Mouse (Mus musculus): ENCODE data around the gene Zscan21. TPM values are rescaled to one million over a fixed set of nuclear protein-coding genes. Genes with fewer than 3 reads are reported as not detected.
A peak's percentile ranks its signal among the peaks of the same experiment; 100 is the strongest.

Gene Zscan21
- polyA plus RNA-seq, 1 experiment from 2014 or later, result 40.0 TPM

DNA sequence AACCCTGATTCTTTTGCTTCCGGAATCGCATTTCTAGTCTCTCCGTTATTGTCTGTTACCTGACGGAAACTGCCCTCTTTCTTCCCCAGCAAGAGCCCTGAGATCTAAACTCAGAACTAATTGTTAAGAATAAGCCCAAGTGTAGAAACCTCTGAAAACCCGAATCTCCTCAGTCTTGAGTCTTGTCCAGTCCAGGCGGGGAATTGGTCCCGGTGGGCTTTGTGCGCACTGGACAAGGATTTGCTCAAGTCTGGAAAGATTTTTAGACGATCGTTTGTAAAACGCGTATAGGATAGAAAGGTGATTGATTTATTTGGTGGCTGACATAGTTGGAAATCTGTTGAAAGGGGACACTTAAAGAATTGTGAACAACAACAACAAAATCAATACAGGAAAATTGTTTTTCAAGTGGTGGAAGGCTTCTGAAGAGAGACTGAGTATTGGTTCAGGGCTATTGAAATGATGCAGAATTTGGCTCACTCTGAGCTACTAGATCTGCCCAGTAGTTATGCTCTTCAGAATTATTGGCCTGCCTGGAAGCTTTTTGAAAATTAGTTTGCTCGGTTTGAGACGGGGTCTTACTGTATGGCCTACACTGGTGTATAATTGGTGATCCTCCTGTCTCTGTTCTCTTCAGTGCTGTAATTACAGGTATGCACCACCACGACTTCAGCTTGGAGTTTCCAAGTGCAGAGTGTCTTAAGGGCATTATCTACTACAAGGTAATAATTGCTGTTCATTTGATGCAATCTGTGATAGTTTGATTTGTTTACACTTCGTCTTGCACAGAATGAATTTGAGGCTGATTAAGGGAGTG is 704 bp downstream of the Zscan21 start:
- peak; percentile 28; the same call in 1 of the 2 replicates for ATAC-seq (ENCODE audit: insufficient number of reproducible peaks, insufficient read depth, low FRiP score, low read depth)
- Histone ChIP-seq H3K4me3 (ENCODE audit: control insufficient read depth in 1 of 2, insufficient read depth in 1 of 2, low read depth in 1 of 2, low read length in 2 of 2) (peak overlapping the region; percentile 64 to 66), H3K4me2 (ENCODE audit: low read length) (peak overlapping the region; percentile 87), H3K9me3 (ENCODE audit: control insufficient read depth, low read length) (no peaks in the 10 kb centered on the region), H3K27ac (replicated peaks in 1 of 2; ENCODE audit: control insufficient read depth in 1 of 2, insufficient read depth in 1 of 2, low read depth in 2 of 2, low read length in 2 of 2) (peak overlapping the region; percentile 87 to 94), H3K9ac (ENCODE audit: low read length) (peak overlapping the region; percentile 87), H3K4me1 (ENCODE audit: control insufficient read depth in 2 of 2, insufficient read depth in 2 of 2, low read length in 2 of 2) (peaks cover 2 to 10% of the 10 kb centered on the region in 2 experiments; a peak in 3 of 4 replicates), H3K27me3 (ENCODE audit: control insufficient read depth, insufficient read depth, low read length) (no peaks in the 10 kb centered on the region), H3K36me3 (ENCODE audit: control insufficient read depth, insufficient read depth, low read length) (peaks cover 12% of the 10 kb centered on the region; the same call in 1 of the 2 replicates)
- 7% methylated on average over 16 of the region's 16 CpGs for WGBS

DNA sequence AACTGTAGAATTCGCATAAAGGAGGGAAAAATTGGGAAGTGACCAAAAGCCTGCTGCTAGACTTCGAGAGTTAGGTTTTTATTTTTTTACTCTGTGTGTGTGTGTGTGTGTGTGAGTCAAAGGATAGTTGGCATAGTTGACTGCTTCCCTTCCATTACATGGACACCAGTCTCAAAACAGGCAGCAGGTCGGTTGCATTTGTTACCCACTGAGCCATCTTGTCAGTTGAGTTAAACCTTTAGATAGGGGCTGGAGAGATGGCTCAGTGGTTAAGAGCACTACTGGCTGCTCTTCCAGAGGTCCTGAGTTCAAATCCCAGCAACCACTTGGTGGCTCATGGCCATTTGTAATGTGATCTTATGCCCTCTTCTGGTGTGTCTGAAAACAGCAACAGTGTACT is 1.3 kb downstream of the Zscan21 start:
- no peak for ATAC-seq (ENCODE audit: insufficient number of reproducible peaks, insufficient read depth, low FRiP score, low read depth)
- H3K4me3 ChIP-seq (ENCODE audit: control insufficient read depth in 1 of 2, insufficient read depth in 1 of 2, low read depth in 1 of 2, low read length in 2 of 2), result peak overlapping the region; percentile 64 to 66; a peak in 3 of 4 replicates
- 72% methylated on average over 3 of the region's 3 CpGs for WGBS
- peak overlapping the region; percentile 87 for H3K4me2 ChIP-seq (ENCODE audit: low read length)
- peaks cover 2 to 10% of the 10 kb centered on the region in 2 experiments; a peak in 3 of 4 replicates for H3K4me1 ChIP-seq (ENCODE audit: control insufficient read depth in 2 of 2, insufficient read depth in 2 of 2, low read length in 2 of 2)
- peaks cover 15% of the 10 kb centered on the region; the same call in 1 of the 2 replicates for H3K36me3 ChIP-seq (ENCODE audit: control insufficient read depth, insufficient read depth, low read length)
- no peaks in the 10 kb centered on the region for H3K9me3 ChIP-seq (ENCODE audit: control insufficient read depth, low read length)
- H3K9ac ChIP-seq (ENCODE audit: low read length), result peak overlapping the region; percentile 87
- H3K27me3 ChIP-seq (ENCODE audit: control insufficient read depth, insufficient read depth, low read length), result no peaks in the 10 kb centered on the region
- peak overlapping the region in 1 of 2 experiments; percentile 94; a peak in 2 of 4 replicates for H3K27ac ChIP-seq (replicated peaks in 1 of 2; ENCODE audit: control insufficient read depth in 1 of 2, insufficient read depth in 1 of 2, low read depth in 2 of 2, low read length in 2 of 2)

DNA sequence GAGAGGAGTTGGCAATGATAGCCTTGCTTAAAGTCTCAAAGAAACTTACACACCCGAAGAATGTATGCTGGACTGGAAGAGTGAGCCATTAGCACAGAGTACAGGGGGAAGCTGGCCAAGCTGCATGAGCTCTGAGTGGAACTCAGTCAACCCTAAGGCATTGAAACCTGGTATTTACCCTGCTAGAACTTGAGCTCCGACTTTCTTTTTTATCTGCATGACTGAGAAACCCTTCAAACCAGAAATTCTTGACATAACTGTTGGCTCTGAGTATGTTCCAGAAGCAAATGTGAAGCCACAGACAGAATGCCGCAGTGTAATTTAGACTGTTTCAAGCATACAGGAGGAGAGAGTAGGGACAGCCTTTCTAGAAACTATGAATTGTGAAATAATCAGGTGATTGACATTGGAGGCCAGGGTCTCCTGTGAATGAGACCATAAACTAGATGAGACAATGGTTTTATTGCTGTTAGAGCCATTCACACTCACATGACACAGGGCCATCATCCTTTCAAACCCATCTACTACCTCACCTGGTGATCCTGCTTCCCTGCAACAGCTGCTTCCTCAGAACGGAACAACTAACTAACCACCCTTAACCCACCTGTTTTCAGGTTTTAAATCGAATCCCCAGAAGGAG is 15.8 kb downstream of the Zscan21 start:
- H3K4me2 ChIP-seq (ENCODE audit: low read length), result no peak overlapping the region
- H3K4me3 ChIP-seq (ENCODE audit: control insufficient read depth in 1 of 2, insufficient read depth in 1 of 2, low read depth in 1 of 2, low read length in 2 of 2), result no peak overlapping the region
- peaks cover 0 to 7% of the 10 kb centered on the region in 2 experiments; a peak in 1 of 4 replicates for H3K4me1 ChIP-seq (ENCODE audit: control insufficient read depth in 2 of 2, insufficient read depth in 2 of 2, low read length in 2 of 2)
- no peak for ATAC-seq (ENCODE audit: insufficient number of reproducible peaks, insufficient read depth, low FRiP score, low read depth)
- no peaks in the 10 kb centered on the region for H3K9me3 ChIP-seq (ENCODE audit: control insufficient read depth, low read length)
- H3K27me3 ChIP-seq (ENCODE audit: control insufficient read depth, insufficient read depth, low read length), result no peaks in the 10 kb centered on the region
- H3K9ac ChIP-seq (ENCODE audit: low read length), result no peak overlapping the region
- 75% methylated on average over 5 of the region's 5 CpGs for WGBS
- no peak overlapping the region for H3K27ac ChIP-seq (replicated peaks in 1 of 2; ENCODE audit: control insufficient read depth in 1 of 2, insufficient read depth in 1 of 2, low read depth in 2 of 2, low read length in 2 of 2)
- H3K36me3 ChIP-seq (ENCODE audit: control insufficient read depth, insufficient read depth, low read length), result peaks cover 78% of the 10 kb centered on the region

DNA sequence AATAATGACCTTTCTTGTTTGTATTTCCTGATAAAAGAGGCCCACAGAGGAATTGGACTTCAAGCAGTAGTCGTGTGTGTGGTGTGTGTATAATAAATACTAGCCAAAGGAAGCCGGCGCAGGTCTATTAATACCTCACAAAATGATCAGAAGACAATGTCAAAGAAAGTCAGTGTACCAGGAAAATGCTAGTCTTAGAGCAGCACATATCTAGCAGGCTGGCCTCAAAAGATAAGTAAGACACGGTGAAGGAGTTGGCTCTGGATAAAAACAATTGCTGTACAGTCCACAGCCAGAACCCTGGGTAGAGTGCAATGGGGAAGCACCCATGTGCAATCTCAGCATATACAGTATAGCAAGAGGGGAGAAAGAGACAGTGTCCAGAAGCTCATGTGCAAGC is 20.6 kb downstream of the Zscan21 start:
- Histone ChIP-seq H3K4me3 (ENCODE audit: control insufficient read depth in 1 of 2, insufficient read depth in 1 of 2, low read depth in 1 of 2, low read length in 2 of 2) (no peak overlapping the region), H3K27me3 (ENCODE audit: control insufficient read depth, insufficient read depth, low read length) (no peaks in the 10 kb centered on the region), H3K9me3 (ENCODE audit: control insufficient read depth, low read length) (no peaks in the 10 kb centered on the region), H3K36me3 (ENCODE audit: control insufficient read depth, insufficient read depth, low read length) (peaks cover 34% of the 10 kb centered on the region), H3K4me2 (ENCODE audit: low read length) (no peak overlapping the region), H3K27ac (replicated peaks in 1 of 2; ENCODE audit: control insufficient read depth in 1 of 2, insufficient read depth in 1 of 2, low read depth in 2 of 2, low read length in 2 of 2) (no peak overlapping the region; a peak in 1 of 4 replicates), H3K4me1 (ENCODE audit: control insufficient read depth in 2 of 2, insufficient read depth in 2 of 2, low read length in 2 of 2) (peaks cover 0 to 8% of the 10 kb centered on the region in 2 experiments; a peak in 1 of 4 replicates), H3K9ac (ENCODE audit: low read length) (no peak overlapping the region)
- no peak for ATAC-seq (ENCODE audit: insufficient number of reproducible peaks, insufficient read depth, low FRiP score, low read depth)
- WGBS, result 56% methylated on average over 4 of the region's 4 CpGs

DNA sequence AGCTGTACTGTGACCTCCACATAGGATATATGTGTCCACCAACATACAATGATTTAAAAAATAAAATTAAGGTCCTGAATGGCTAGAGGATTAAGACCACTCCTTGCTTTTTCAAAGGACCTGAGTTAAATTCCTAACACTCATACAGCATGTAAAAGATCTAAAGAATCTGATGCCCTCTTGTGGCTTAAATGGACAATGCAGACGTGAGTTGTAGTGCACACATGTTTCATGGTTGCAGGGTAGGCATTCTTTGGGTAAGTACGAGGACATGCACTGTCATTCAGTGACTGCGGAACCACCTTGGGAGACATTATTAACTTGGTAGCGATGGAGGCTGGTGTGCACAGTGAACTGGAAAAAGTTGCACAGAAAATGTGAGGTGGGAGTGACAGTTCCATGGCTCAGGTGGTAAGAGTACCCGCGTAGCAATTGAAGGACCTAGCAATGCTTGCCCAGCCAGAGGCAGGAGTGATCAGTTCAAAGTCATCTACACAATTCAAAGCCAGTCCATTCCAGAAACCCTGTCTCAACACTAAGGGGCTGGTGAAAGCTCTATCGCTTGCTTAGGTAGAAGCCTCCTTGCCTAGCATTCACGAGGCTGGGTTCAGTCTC is 21.3 kb downstream of the Zscan21 start:
- H3K9ac ChIP-seq (ENCODE audit: low read length), result no peak overlapping the region
- WGBS, result 57% methylated on average over 8 of the region's 8 CpGs
- no peak overlapping the region for H3K4me3 ChIP-seq (ENCODE audit: control insufficient read depth in 1 of 2, insufficient read depth in 1 of 2, low read depth in 1 of 2, low read length in 2 of 2)

DNA sequence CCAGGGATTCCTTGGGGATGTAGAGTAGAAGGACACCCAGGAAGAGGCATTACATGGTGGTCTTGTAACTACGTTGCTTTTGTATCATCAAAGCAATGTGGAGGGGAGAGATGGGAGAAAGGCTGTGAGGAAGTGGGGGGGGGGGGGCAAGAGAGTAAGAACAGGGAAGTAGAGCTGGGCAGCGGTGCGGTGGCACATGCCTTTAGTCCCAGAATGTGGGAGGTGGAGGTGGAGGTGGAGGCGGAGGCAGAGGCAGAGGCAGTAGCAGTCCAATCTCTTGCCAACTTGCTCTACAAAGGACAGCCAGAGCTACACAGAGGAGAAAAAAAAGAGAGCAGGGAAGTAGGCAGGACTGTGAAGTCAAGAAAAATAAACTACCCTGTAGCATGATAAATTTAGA is 21.9 kb downstream of the Zscan21 start:
- no peak overlapping the region for H3K27ac ChIP-seq (replicated peaks in 1 of 2; ENCODE audit: control insufficient read depth in 1 of 2, insufficient read depth in 1 of 2, low read depth in 2 of 2, low read length in 2 of 2)
- ATAC-seq (ENCODE audit: insufficient number of reproducible peaks, insufficient read depth, low FRiP score, low read depth), result no peak
- WGBS, result 70% methylated on average over 4 of the region's 4 CpGs

More for the DNA sequence above, 21.3 kb downstream of the Zscan21 start:
- H3K27ac ChIP-seq (replicated peaks in 1 of 2; ENCODE audit: control insufficient read depth in 1 of 2, insufficient read depth in 1 of 2, low read depth in 2 of 2, low read length in 2 of 2), result no peak overlapping the region
- H3K9me3 ChIP-seq (ENCODE audit: control insufficient read depth, low read length), result no peaks in the 10 kb centered on the region
- H3K4me1 ChIP-seq (ENCODE audit: control insufficient read depth in 2 of 2, insufficient read depth in 2 of 2, low read length in 2 of 2), result peaks cover 0 to 8% of the 10 kb centered on the region in 2 experiments; a peak in 1 of 4 replicates
- no peak overlapping the region for H3K4me2 ChIP-seq (ENCODE audit: low read length)
- no peaks in the 10 kb centered on the region for H3K27me3 ChIP-seq (ENCODE audit: control insufficient read depth, insufficient read depth, low read length)
- peaks cover 26% of the 10 kb centered on the region for H3K36me3 ChIP-seq (ENCODE audit: control insufficient read depth, insufficient read depth, low read length)
- no peak for ATAC-seq (ENCODE audit: insufficient number of reproducible peaks, insufficient read depth, low FRiP score, low read depth)

DNA sequence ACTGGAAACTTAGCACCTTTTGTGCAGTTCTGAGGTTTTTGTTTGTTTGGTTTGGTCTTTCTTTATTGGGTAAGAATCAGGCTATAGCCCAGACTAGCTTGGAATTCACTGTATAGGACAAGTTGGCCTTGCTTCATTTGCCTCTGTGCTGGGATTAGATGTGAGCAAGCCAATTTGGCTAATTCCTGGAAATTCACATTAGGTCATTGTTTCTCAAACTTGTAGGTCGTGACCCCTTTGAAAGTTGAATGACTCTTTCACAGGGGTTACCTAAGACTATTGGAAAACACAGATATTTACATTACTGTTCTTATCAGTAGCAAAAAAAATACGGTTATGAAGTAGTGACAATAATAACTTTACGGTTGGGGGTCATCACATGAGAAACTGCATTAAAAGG is 37.7 kb downstream of the Zscan21 start:
- WGBS, result 70% methylated on average over 3 of the region's 3 CpGs
- Histone ChIP-seq H3K27me3 (ENCODE audit: control insufficient read depth, insufficient read depth, low read length) (no peaks in the 10 kb centered on the region), H3K9ac (ENCODE audit: low read length) (peak overlapping the region; percentile 94)

More for the DNA sequence above, 21.9 kb downstream of the Zscan21 start:
- H3K27me3 ChIP-seq (ENCODE audit: control insufficient read depth, insufficient read depth, low read length), result no peaks in the 10 kb centered on the region
- H3K4me1 ChIP-seq (ENCODE audit: control insufficient read depth in 2 of 2, insufficient read depth in 2 of 2, low read length in 2 of 2), result peaks cover 0 to 8% of the 10 kb centered on the region in 2 experiments; a peak in 1 of 4 replicates
- no peak overlapping the region for H3K4me2 ChIP-seq (ENCODE audit: low read length)
- H3K36me3 ChIP-seq (ENCODE audit: control insufficient read depth, insufficient read depth, low read length), result peaks cover 25% of the 10 kb centered on the region
- no peak overlapping the region for H3K4me3 ChIP-seq (ENCODE audit: control insufficient read depth in 1 of 2, insufficient read depth in 1 of 2, low read depth in 1 of 2, low read length in 2 of 2)
- no peak overlapping the region for H3K9ac ChIP-seq (ENCODE audit: low read length)
- no peaks in the 10 kb centered on the region for H3K9me3 ChIP-seq (ENCODE audit: control insufficient read depth, low read length)

More for the DNA sequence above, 37.7 kb downstream of the Zscan21 start:
- peaks cover 30% of the 10 kb centered on the region for H3K36me3 ChIP-seq (ENCODE audit: control insufficient read depth, insufficient read depth, low read length)
- no peak overlapping the region for H3K27ac ChIP-seq (replicated peaks in 1 of 2; ENCODE audit: control insufficient read depth in 1 of 2, insufficient read depth in 1 of 2, low read depth in 2 of 2, low read length in 2 of 2)
- H3K4me2 ChIP-seq (ENCODE audit: low read length), result peak overlapping the region; percentile 83
- peak overlapping the region in 1 of 2 experiments; percentile 62; a peak in 2 of 4 replicates for H3K4me3 ChIP-seq (ENCODE audit: control insufficient read depth in 1 of 2, insufficient read depth in 1 of 2, low read depth in 1 of 2, low read length in 2 of 2)
- no peak for ATAC-seq (ENCODE audit: insufficient number of reproducible peaks, insufficient read depth, low FRiP score, low read depth)
- peaks cover 0 to 5% of the 10 kb centered on the region in 2 experiments; a peak in 1 of 4 replicates for H3K4me1 ChIP-seq (ENCODE audit: control insufficient read depth in 2 of 2, insufficient read depth in 2 of 2, low read length in 2 of 2)
- no peaks in the 10 kb centered on the region for H3K9me3 ChIP-seq (ENCODE audit: control insufficient read depth, low read length)

Measured in heart, embryonic 14.5 days (tissue).